Mouse (Mus musculus): ENCODE results near the gene Bicdl1.

DNA sequence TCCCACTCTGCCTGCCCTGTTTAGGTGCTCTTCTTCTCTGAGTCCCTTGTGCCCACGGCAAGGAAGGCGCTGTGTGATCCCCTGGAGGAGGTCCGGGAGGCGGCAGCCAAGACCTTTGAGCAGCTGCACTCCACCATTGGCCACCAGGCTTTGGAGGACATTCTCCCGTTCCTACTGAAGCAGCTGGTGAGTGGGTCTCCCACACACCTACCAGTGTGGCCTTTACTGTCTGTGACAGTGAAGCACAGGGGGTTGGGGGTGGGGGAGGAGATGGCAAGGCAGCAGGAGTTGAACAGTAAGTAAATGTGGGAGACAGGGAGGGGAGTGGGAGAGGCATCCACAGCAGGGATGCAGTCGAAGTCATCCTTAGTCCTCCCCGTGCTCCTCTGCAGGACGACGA lies 118.1 kb downstream of the Bicdl1 start:
- TF ChIP-seq CTCF (IDR thresholded peaks at IDR 0.05; ENCODE audit: low read depth, low read length), result no peak
- TF ChIP-seq GATA1 (IDR thresholded peaks at IDR 0.05; ENCODE audit: borderline replicate concordance, low read length), result no peak
- no peak for TF ChIP-seq POLR2AphosphoS5 (IDR thresholded peaks at IDR 0.05; ENCODE audit: insufficient replicate concordance, low read depth, low read length)
- no peak for TF ChIP-seq TAL1 (conservative IDR thresholded peaks at IDR 0.05; ENCODE audit: low read depth, low read length)
- no peak for TF ChIP-seq GATA2 (IDR thresholded peaks at IDR 0.05; ENCODE audit: borderline replicate concordance, low read depth, low read length)
